Mouse (Mus musculus): ENCODE measurements at regions not wholly inside any gene's neighbourhood (a gene's known extent, or its start where the extent isn't known, plus 50 kb on each side); places are given as distances from the start of the nearest gene placed in this dataset.
"Not testable (repeated sequence)": the region's sequence is repeated elsewhere in the genome, so short reads cannot be mapped to it uniquely, and the experiment has no call there.

DNA sequence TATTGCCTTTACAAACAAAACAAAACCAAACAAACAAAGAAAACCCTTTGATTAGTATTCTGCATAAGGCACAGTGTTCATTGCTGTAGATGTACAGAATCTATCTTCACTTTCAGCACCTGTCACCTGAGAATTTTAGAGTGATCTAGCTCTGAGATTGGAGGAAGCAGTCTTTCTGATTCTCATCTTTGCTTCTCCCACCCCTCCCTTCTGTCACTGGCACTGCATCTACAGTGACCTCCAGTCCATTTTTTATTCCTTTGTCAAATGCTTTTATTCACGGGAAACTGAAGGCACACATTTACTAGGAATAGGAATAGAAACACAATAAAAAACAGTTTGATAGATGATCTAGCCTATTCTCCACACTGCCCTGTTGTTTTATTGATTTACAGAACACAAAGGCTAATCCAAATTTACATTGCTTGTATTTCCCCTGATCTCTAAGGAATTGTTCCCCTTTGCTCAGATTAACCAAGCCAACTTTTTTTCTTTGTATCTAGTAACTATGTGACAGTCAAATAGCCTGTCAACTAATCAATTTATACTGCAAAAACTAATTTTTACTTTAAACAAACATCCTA lies 488.2 kb upstream of the Stxbp6 start:
- no peaks in the 10 kb centered on the region for H3K9me3 ChIP-seq (ENCODE audit: control insufficient read depth, low read length)
- 62% methylated on average over 1 of the region's 1 CpGs for WGBS

DNA sequence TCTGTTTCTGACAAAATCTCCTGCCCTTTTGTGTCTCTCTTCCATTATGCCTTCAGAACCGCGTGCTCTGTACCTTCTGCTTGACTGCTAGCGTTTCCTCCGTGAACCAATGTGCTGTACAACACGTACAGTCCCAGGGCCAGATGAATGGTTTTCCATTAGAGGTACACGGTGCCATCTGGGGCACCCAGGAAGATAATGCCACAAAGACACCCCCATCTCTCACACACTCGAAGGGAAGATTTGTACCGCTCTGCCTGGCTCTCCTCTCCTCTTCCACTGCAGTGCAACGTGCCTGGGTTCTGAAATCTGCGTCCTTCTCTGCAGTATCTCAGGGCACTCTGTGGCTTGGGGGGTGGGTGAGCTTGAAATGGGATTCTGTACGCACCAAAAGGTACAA lies 487.4 kb upstream of the Stxbp6 start:
- no peaks in the 10 kb centered on the region for H3K27me3 ChIP-seq (ENCODE audit: control insufficient read depth, insufficient read depth, low read length)
- H3K9ac ChIP-seq (ENCODE audit: low read length), result no peak overlapping the region
- no peaks in the 10 kb centered on the region for H3K9me3 ChIP-seq (ENCODE audit: control insufficient read depth, low read length)
- no peak overlapping the region for H3K27ac ChIP-seq (replicated peaks; ENCODE audit: low read depth, low read length)
- no peaks in the 10 kb centered on the region for H3K36me3 ChIP-seq (ENCODE audit: control insufficient read depth, insufficient read depth, low read length)
- no peak overlapping the region for H3K4me3 ChIP-seq (ENCODE audit: low read depth, low read length)
- 77% methylated on average over 11 of the region's 11 CpGs for WGBS
- no peaks in the 10 kb centered on the region for H3K4me1 ChIP-seq (ENCODE audit: control insufficient read depth, insufficient read depth, low read length)
- H3K4me2 ChIP-seq (ENCODE audit: low read depth, severe bottlenecking), result no peak overlapping the region
- ATAC-seq (ENCODE audit: insufficient number of reproducible peaks, low FRiP score, low TSS enrichment, low read depth) (no peak), DNase-seq (ENCODE audit: low spot score) (no peak)

More for the DNA sequence above, 488.2 kb upstream of the Stxbp6 start:
- no peak for DNase-seq (ENCODE audit: low spot score)
- H3K9ac ChIP-seq (ENCODE audit: low read length), result no peak overlapping the region
- no peak overlapping the region for H3K27ac ChIP-seq (replicated peaks; ENCODE audit: low read depth, low read length)
- H3K4me3 ChIP-seq (ENCODE audit: low read depth, low read length), result no peak overlapping the region
- no peaks in the 10 kb centered on the region for H3K4me1 ChIP-seq (ENCODE audit: control insufficient read depth, insufficient read depth, low read length)
- no peak overlapping the region for H3K4me2 ChIP-seq (ENCODE audit: low read depth, severe bottlenecking)
- no peaks in the 10 kb centered on the region for H3K27me3 ChIP-seq (ENCODE audit: control insufficient read depth, insufficient read depth, low read length)
- no peaks in the 10 kb centered on the region for H3K36me3 ChIP-seq (ENCODE audit: control insufficient read depth, insufficient read depth, low read length)
- no peak for ATAC-seq (ENCODE audit: insufficient number of reproducible peaks, low FRiP score, low TSS enrichment, low read depth)

DNA sequence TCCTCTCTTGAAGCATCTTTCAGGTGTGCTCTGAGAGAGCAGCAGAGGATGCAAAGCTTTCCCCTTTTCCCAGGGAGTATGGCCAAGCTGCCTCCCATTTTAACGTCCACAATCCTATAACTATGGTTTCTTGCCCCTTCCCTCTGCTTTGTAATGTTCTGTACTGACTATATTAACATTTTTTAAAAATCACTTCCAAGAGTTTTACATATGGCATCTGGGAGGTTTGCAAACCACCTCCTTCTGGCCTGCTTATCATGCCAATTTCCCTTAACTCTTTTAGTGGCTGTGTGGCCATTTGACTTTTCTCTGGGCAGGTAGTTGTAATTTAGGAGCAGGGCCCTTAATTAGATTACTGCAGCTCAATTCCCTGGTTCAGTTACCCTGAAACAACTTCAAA lies 486.9 kb upstream of the Stxbp6 start:
- DNase-seq (ENCODE audit: low spot score) (no peak), ATAC-seq (ENCODE audit: insufficient number of reproducible peaks, low FRiP score, low TSS enrichment, low read depth) (no peak)
- Histone ChIP-seq H3K4me2 (ENCODE audit: low read depth, severe bottlenecking) (no peak overlapping the region), H3K27ac (replicated peaks; ENCODE audit: low read depth, low read length) (no peak overlapping the region), H3K4me3 (ENCODE audit: low read depth, low read length) (no peak overlapping the region), H3K9me3 (ENCODE audit: control insufficient read depth, low read length) (no peaks in the 10 kb centered on the region), H3K9ac (ENCODE audit: low read length) (no peak overlapping the region), H3K27me3 (ENCODE audit: control insufficient read depth, insufficient read depth, low read length) (no peaks in the 10 kb centered on the region), H3K4me1 (ENCODE audit: control insufficient read depth, insufficient read depth, low read length) (no peaks in the 10 kb centered on the region), H3K36me3 (ENCODE audit: control insufficient read depth, insufficient read depth, low read length) (no peaks in the 10 kb centered on the region)
- 79% methylated on average over 1 of the region's 1 CpGs for WGBS

DNA sequence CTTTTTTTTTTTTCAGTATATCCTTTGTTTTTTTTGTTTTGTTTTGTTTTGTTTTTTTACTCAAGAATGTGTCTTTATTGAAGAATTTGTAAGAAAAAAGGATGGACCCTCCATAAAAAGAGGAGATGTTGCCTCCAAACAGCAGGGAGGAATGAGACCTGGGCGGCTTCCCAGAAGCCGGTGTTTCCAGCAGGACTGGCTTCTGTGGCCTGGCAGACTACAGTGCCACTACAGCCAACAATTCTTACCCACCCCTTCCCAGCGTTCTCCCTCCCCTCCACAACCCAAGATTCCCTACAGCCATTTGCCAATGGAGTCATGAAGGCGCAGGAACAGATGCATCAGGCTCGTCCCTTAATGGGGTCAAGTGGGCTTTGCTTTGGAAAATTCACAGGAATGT lies 475.4 kb upstream of the Stxbp6 start:
- not testable (repeated sequence) for H3K4me1 ChIP-seq (ENCODE audit: control insufficient read depth, insufficient read depth, low read length); H3K36me3 ChIP-seq (ENCODE audit: control insufficient read depth, insufficient read depth, low read length); DNase-seq (ENCODE audit: low spot score); H3K27me3 ChIP-seq (ENCODE audit: control insufficient read depth, insufficient read depth, low read length); H3K4me2 ChIP-seq (ENCODE audit: low read depth, severe bottlenecking); H3K9ac ChIP-seq (ENCODE audit: low read length); ATAC-seq (ENCODE audit: insufficient number of reproducible peaks, low FRiP score, low TSS enrichment, low read depth); H3K27ac ChIP-seq (replicated peaks; ENCODE audit: low read depth, low read length); H3K9me3 ChIP-seq (ENCODE audit: control insufficient read depth, low read length); H3K4me3 ChIP-seq (ENCODE audit: low read depth, low read length)
- 86% methylated on average over 5 of the region's 5 CpGs for WGBS

DNA sequence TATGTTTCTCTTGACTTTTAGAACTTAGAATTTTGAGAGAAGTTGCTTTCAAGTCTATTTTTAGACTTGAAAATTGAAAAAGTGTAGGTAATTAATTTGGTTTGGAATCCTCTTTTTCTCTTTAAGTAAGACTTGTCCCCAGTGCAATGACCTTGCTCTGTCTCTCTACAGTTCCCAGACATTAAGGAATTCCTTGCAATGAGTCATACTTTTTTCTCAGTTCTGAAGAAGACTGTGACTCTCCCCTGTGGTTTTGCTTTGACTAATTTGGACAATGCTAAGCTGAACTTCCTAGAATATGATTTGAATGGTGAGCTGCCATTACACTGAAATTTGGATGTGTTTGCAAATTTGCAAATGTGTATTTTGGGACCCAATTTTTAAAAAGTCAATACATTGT lies 445.0 kb upstream of the Stxbp6 start:
- H3K27me3 ChIP-seq (ENCODE audit: control insufficient read depth, insufficient read depth, low read length), result no peaks in the 10 kb centered on the region
- no peak overlapping the region for H3K9ac ChIP-seq (ENCODE audit: low read length)
- no peaks in the 10 kb centered on the region for H3K9me3 ChIP-seq (ENCODE audit: control insufficient read depth, low read length)
- no peak overlapping the region for H3K4me2 ChIP-seq (ENCODE audit: low read depth, severe bottlenecking)
- DNase-seq (ENCODE audit: low spot score), result no peak
- H3K4me1 ChIP-seq (ENCODE audit: control insufficient read depth, insufficient read depth, low read length), result no peaks in the 10 kb centered on the region
- H3K27ac ChIP-seq (replicated peaks; ENCODE audit: low read depth, low read length), result no peak overlapping the region
- no peaks in the 10 kb centered on the region for H3K36me3 ChIP-seq (ENCODE audit: control insufficient read depth, insufficient read depth, low read length)
- H3K4me3 ChIP-seq (ENCODE audit: low read depth, low read length), result no peak overlapping the region
- ATAC-seq (ENCODE audit: insufficient number of reproducible peaks, low FRiP score, low TSS enrichment, low read depth), result no peak

DNA sequence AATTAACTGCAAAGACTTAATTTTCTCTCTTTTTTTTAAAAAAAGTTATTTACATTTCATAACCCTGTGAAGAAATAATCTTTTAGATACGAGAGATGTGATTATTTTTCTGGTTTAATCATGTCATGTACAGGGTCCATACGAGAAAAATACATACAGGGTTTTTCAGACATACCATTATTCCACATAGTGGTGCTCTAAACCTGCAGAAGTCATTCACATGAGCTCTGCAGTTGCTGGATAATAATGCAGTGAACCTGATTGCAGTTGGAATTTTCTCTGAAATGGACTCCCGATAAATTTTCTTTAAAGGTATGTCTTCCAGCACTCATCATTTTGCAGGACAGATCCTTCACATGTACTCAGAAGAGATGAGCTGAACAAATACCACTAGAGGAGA lies 439.9 kb upstream of the Stxbp6 start:
- no peak overlapping the region for H3K4me3 ChIP-seq (ENCODE audit: low read depth, low read length)
- no peak overlapping the region for H3K4me2 ChIP-seq (ENCODE audit: low read depth, severe bottlenecking)
- H3K9ac ChIP-seq (ENCODE audit: low read length), result no peak overlapping the region
- DNase-seq (ENCODE audit: low spot score) (no peak), ATAC-seq (ENCODE audit: insufficient number of reproducible peaks, low FRiP score, low TSS enrichment, low read depth) (no peak)
- 81% methylated on average over 3 of the region's 3 CpGs for WGBS
- no peaks in the 10 kb centered on the region for H3K4me1 ChIP-seq (ENCODE audit: control insufficient read depth, insufficient read depth, low read length)
- no peaks in the 10 kb centered on the region for H3K27me3 ChIP-seq (ENCODE audit: control insufficient read depth, insufficient read depth, low read length)
- no peak overlapping the region for H3K27ac ChIP-seq (replicated peaks; ENCODE audit: low read depth, low read length)
- H3K36me3 ChIP-seq (ENCODE audit: control insufficient read depth, insufficient read depth, low read length), result no peaks in the 10 kb centered on the region
- no peaks in the 10 kb centered on the region for H3K9me3 ChIP-seq (ENCODE audit: control insufficient read depth, low read length)

DNA sequence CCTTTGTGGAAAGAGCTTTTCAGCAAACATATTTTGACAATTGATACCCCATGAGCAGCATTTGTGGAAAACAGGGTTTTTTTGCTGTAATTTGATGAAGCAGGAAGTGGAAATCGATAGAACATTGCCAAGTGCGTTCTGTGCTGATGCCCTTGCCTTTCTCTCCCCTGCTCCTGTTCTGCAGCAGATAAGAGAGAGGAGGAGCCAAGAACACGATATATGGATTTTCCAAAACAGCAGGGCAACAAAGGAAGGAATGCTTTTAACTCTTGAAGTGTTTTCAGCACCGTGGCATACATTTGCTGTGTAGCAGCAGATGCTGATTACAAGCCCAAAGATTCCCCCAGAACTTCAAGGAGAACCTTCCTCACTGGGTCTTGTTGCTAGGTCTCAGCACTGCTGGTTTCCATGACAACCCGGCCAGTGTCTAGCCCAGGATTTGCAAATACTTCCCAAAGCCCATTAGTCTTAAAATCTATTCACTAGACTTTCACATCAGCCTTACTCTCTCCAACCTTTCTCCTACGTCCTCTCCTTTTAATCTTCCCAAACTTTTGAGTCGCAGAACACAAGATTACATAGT lies 433.0 kb upstream of the Stxbp6 start:
- H3K4me1 ChIP-seq (ENCODE audit: control insufficient read depth, insufficient read depth, low read length), result no peaks in the 10 kb centered on the region
- no peak overlapping the region for H3K27ac ChIP-seq (replicated peaks; ENCODE audit: low read depth, low read length)
- H3K9me3 ChIP-seq (ENCODE audit: control insufficient read depth, low read length), result no peaks in the 10 kb centered on the region
- no peak overlapping the region for H3K4me2 ChIP-seq (ENCODE audit: low read depth, severe bottlenecking)
- no peaks in the 10 kb centered on the region for H3K27me3 ChIP-seq (ENCODE audit: control insufficient read depth, insufficient read depth, low read length)
- no peak overlapping the region for H3K9ac ChIP-seq (ENCODE audit: low read length)
- DNase-seq (ENCODE audit: low spot score) (no peak), ATAC-seq (ENCODE audit: insufficient number of reproducible peaks, low FRiP score, low TSS enrichment, low read depth) (no peak)
- no peaks in the 10 kb centered on the region for H3K36me3 ChIP-seq (ENCODE audit: control insufficient read depth, insufficient read depth, low read length)
- H3K4me3 ChIP-seq (ENCODE audit: low read depth, low read length), result no peak overlapping the region
- 67% methylated on average over 7 of the region's 7 CpGs for WGBS

DNA sequence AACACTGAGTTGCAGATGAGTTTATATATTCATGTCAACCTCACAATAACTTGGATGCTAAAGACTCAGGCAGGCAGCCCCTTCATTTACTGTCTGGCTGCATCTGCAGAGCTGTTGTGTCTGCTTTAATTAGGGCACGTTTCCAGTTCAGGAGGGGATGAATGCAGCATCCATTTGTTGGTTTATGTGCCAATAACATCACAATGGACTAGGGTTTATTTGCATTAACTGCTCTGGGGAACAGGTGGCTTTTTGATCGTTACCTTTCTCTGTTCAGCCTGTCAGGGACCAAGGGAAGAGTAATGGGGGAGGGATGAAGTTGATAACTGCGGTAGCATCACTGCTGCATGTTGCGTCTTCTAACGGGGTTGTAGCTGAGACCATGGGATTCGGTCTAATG lies 425.3 kb upstream of the Stxbp6 start:
- Histone ChIP-seq H3K36me3 (ENCODE audit: control insufficient read depth, insufficient read depth, low read length) (no peaks in the 10 kb centered on the region), H3K4me1 (ENCODE audit: control insufficient read depth, insufficient read depth, low read length) (no peaks in the 10 kb centered on the region), H3K27me3 (ENCODE audit: control insufficient read depth, insufficient read depth, low read length) (no peaks in the 10 kb centered on the region), H3K4me3 (ENCODE audit: low read depth, low read length) (no peak overlapping the region), H3K9me3 (ENCODE audit: control insufficient read depth, low read length) (no peaks in the 10 kb centered on the region), H3K9ac (ENCODE audit: low read length) (no peak overlapping the region), H3K27ac (replicated peaks; ENCODE audit: low read depth, low read length) (no peak overlapping the region), H3K4me2 (ENCODE audit: low read depth, severe bottlenecking) (no peak overlapping the region)
- 66% methylated on average over 6 of the region's 6 CpGs for WGBS
- DNase-seq (ENCODE audit: low spot score) (no peak), ATAC-seq (ENCODE audit: insufficient number of reproducible peaks, low FRiP score, low TSS enrichment, low read depth) (no peak)

DNA sequence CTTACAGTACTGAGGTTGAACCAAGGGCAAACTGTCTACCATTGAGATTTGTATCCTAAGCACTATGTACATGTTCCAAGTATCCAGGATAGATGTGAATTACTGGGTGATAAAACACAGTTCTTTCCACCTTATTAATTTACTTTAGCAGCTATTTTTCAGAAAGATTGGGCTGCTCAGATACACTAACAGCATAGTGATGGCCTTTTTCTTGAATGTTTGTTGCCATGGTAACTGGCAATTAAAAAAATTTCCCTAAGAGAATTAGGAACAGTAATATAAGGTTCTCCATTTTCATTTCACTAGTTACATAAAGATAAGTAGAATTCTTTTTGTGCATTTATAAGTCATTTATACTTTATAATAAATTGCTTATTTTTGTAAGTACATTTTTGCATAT lies 423.7 kb upstream of the Stxbp6 start:
- Histone ChIP-seq H3K9me3 (ENCODE audit: control insufficient read depth, low read length) (no peaks in the 10 kb centered on the region), H3K27ac (replicated peaks; ENCODE audit: low read depth, low read length) (no peak overlapping the region), H3K27me3 (ENCODE audit: control insufficient read depth, insufficient read depth, low read length) (no peaks in the 10 kb centered on the region), H3K4me1 (ENCODE audit: control insufficient read depth, insufficient read depth, low read length) (no peaks in the 10 kb centered on the region), H3K36me3 (ENCODE audit: control insufficient read depth, insufficient read depth, low read length) (no peaks in the 10 kb centered on the region), H3K9ac (ENCODE audit: low read length) (no peak overlapping the region), H3K4me2 (ENCODE audit: low read depth, severe bottlenecking) (no peak overlapping the region), H3K4me3 (ENCODE audit: low read depth, low read length) (no peak overlapping the region)
- DNase-seq (ENCODE audit: low spot score) (no peak), ATAC-seq (ENCODE audit: insufficient number of reproducible peaks, low FRiP score, low TSS enrichment, low read depth) (no peak)

Data from limb, embryonic 11.5 days (tissue).